Mouse (Mus musculus) kidney, embryonic 16.5 days (tissue): ENCODE results near the gene Nmnat2. TPM values are rescaled to one million over a fixed set of nuclear protein-coding genes. Genes with fewer than 3 reads are reported as not detected.
A peak's percentile ranks its signal among the peaks of the same experiment; 100 is the strongest.

Experiments
- ATAC-seq: fragments of 200-750 bp; cut with Nextera tagmentation; 2 replicates; pipeline ENCODE4 v1.8.0; 2017; ENCODE audit warnings: moderate TSS enrichment; ENCODE audit not compliant: low FRiP score, low TSS enrichment
- H3K27ac ChIP-seq: fragments of 300-500 bp; sonication (generic); 2 replicates; pipeline ENCODE4 v1.5.1; 2014; ENCODE audit warnings: low read length
- H3K27me3 ChIP-seq: fragments of 300-500 bp; sonication (generic); 2 replicates; pipeline ENCODE4 v1.6.1; 2014; ENCODE audit warnings: low read length, control low read depth, mixed read lengths; ENCODE audit not compliant: insufficient read depth
- H3K36me3 ChIP-seq: fragments of 300-500 bp; sonication (generic); 2 replicates; pipeline ENCODE4 v1.6.1; 2014; ENCODE audit warnings: low read length, control low read depth, mixed read lengths; ENCODE audit not compliant: insufficient read depth
- H3K4me1 ChIP-seq: fragments of 300-500 bp; sonication (generic); 2 replicates; pipeline ENCODE4 v1.6.1; 2014; ENCODE audit warnings: low read length, control low read depth, mixed read lengths; ENCODE audit not compliant: insufficient read depth
- H3K4me2 ChIP-seq: fragments of 300-500 bp; sonication (generic); replicated peaks from 2 replicates; pipeline ENCODE4 v1.6.1; 2014; ENCODE audit warnings: low read depth, low read length
- H3K4me3 ChIP-seq: fragments of 300-500 bp; sonication (generic); 2 replicates; pipeline ENCODE4 v1.5.1; 2014; ENCODE audit warnings: mild to moderate bottlenecking, low read length
- H3K9ac ChIP-seq: fragments of 300-500 bp; sonication (generic); replicated peaks from 2 replicates; pipeline ENCODE4 v1.6.1; 2014; ENCODE audit warnings: low read length
- H3K9me3 ChIP-seq: fragments of 300-500 bp; sonication (generic); 2 replicates; pipeline ENCODE4 v1.6.1; 2016; ENCODE audit warnings: low read length, control low read depth
- WGBS: fragments of 180-500 bp; shearing (Covaris S2); extraction: QIAGEN DNeasy Blood & Tissue Kit; methylation state at CpG from one replicate; pipeline ENCODE4 v1.1.7; 2014; 5-methylcytosine and 5-hydroxymethylcytosine counted together
- polyA plus RNA-seq: library from polyadenylated mRNA; unstranded; fragments of >200 nt; fragmentation: Nextera tagmentation; extraction: Ambion mirVana; gene quantifications from 2 replicates; pipeline ENCODE4 v1.2.1, GENCODE M21; 2015

Nmnat2 gene
- polyA plus RNA-seq, 1 experiment from 2014 or later, result 0.86 TPM

DNA sequence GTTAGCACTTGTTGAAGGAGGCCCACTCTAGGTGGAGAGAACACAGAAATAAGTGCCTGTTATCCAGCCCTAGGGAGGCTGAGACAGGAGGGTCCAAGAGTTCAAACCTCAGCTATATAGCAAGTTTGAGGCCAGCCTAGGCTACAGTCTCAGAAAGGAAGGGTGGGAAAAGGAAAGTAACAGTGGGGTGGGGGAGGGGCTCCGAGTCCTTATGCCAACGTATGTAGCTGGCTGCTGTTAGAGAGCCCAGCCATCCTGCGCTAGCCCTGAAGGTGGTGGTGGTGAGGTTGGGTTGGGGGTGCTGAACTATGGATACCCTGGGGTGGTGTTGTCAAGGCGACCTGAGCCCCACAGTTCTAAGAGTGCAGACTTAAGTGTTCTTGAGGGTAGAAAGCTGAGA lies 138.8 kb downstream of the Nmnat2 start:
- Histone ChIP-seq H3K4me2 (no peak overlapping the region), H3K27me3 (no peaks in the 10 kb centered on the region), H3K27ac (no peak overlapping the region), H3K9me3 (no peaks in the 10 kb centered on the region), H3K36me3 (no peaks in the 10 kb centered on the region), H3K4me1 (peaks cover 14% of the 10 kb centered on the region; the same call in 1 of the 2 replicates), H3K4me3 (no peak overlapping the region), H3K9ac (no peak overlapping the region)
- WGBS, result 80% methylated on average over 4 of the region's 4 CpGs
- ATAC-seq, result no peak

GRCm38 (mm10) chr1:153094226-153095076 lies 139.7 kb downstream of the Nmnat2 start:
- Histone ChIP-seq H3K9ac (no peak overlapping the region), H3K27ac (no peak overlapping the region), H3K4me3 (no peak overlapping the region), H3K27me3 (no peaks in the 10 kb centered on the region), H3K9me3 (no peaks in the 10 kb centered on the region), H3K4me2 (no peak overlapping the region), H3K4me1 (peaks cover 14% of the 10 kb centered on the region; the same call in 1 of the 2 replicates), H3K36me3 (no peaks in the 10 kb centered on the region)
- 44% methylated on average over 12 of the region's 12 CpGs for WGBS
- no peak for ATAC-seq

- H3K27me3 ChIP-seq, result no peaks in the 10 kb centered on the region
- no peaks in the 10 kb centered on the region for H3K36me3 ChIP-seq
- no peaks in the 10 kb centered on the region for H3K9me3 ChIP-seq
- H3K4me2 ChIP-seq, result no peak overlapping the region
- ATAC-seq, result no peak
- no peak overlapping the region for H3K9ac ChIP-seq
- H3K27ac ChIP-seq, result 0 out of 2 replicates have a peak overlapping the region, but pooled peaks have one; percentile 16
- H3K4me1 ChIP-seq, result peaks cover 15% of the 10 kb centered on the region
- 67% methylated on average over 6 of the region's 6 CpGs for WGBS
- no peak overlapping the region for H3K4me3 ChIP-seq
Observed at GRCm38 (mm10) chr1:153095328-153095727, 140.5 kb downstream of the Nmnat2 start.

- peaks cover 22% of the 10 kb centered on the region for H3K4me1 ChIP-seq
- no peaks in the 10 kb centered on the region for H3K9me3 ChIP-seq
- ATAC-seq, result peak; percentile 50; the same call in 1 of the 2 replicates
- peak overlapping the region; percentile 45 for H3K27ac ChIP-seq
- H3K4me3 ChIP-seq, result no peak overlapping the region
- WGBS, result 16% methylated on average over 16 of the region's 16 CpGs
- H3K36me3 ChIP-seq, result no peaks in the 10 kb centered on the region
- no peak overlapping the region for H3K9ac ChIP-seq
- no peak overlapping the region for H3K4me2 ChIP-seq
- H3K27me3 ChIP-seq, result no peaks in the 10 kb centered on the region
Observed at GRCm38 (mm10) chr1:153095826-153096727, 141.3 kb downstream of the Nmnat2 start.

DNA sequence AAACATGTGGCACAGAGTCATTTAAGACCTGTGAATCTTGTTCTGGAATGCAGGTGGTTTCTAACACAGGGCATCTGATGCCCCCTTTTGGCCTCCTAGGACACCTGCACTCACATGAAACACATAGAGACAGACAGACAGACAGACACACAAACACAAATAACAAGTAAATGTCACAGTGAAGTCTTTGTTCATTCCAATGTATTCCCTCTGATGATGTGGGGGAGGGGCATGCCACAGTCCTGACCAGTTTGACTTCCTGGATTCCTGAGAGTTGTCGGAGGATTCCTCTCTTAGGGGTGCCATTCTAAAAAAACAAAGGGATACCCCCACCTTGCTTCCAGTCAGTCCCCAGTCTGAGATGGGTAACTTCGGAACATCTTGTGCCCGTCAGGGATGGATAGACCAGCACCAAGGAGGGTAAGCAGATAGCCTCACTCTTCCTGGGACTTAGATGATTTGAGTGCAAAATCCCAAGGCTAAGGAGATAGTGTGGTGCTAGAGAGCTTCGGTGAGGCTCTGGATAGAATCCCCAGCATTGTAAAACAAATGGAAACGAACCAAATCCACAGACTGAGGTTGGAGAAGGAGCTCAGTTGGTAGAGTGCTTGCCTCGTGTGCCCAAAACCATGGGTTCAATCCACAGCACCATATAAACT lies 142.4 kb downstream of the Nmnat2 start:
- no peak overlapping the region for H3K4me2 ChIP-seq
- no peak overlapping the region for H3K4me3 ChIP-seq
- no peak overlapping the region for H3K9ac ChIP-seq
- no peaks in the 10 kb centered on the region for H3K9me3 ChIP-seq
- peak overlapping the region; percentile 48 for H3K27ac ChIP-seq
- H3K36me3 ChIP-seq, result no peaks in the 10 kb centered on the region
- no peak for ATAC-seq
- H3K27me3 ChIP-seq, result no peaks in the 10 kb centered on the region
- peaks cover 20% of the 10 kb centered on the region for H3K4me1 ChIP-seq
- 90% methylated on average over 6 of the region's 6 CpGs for WGBS

- H3K4me3 ChIP-seq, result no peak overlapping the region
Observed at GRCm38 (mm10) chr1:153098586-153098985, 143.8 kb downstream of the Nmnat2 start.

GRCm38 (mm10) chr1:153100912-153101311 lies 146.1 kb downstream of the Nmnat2 start:
- H3K9me3 ChIP-seq, result no peaks in the 10 kb centered on the region
- H3K36me3 ChIP-seq, result no peaks in the 10 kb centered on the region
- ATAC-seq, result peak; percentile 28; the same call in 1 of the 2 replicates
- H3K27me3 ChIP-seq, result no peaks in the 10 kb centered on the region
- H3K9ac ChIP-seq, result no peak overlapping the region; the same call in none of the 2 replicates
- no peak overlapping the region for H3K4me3 ChIP-seq
- WGBS, result 33% methylated on average over 9 of the region's 9 CpGs
- peak overlapping the region; percentile 80 for H3K27ac ChIP-seq
- peaks cover 20% of the 10 kb centered on the region for H3K4me1 ChIP-seq
- H3K4me2 ChIP-seq, result no peak overlapping the region

More at GRCm38 (mm10) chr1:153098586-153098985, 143.8 kb downstream of the Nmnat2 start:
- no peak overlapping the region for H3K27ac ChIP-seq
- H3K4me1 ChIP-seq, result peaks cover 17% of the 10 kb centered on the region
- no peaks in the 10 kb centered on the region for H3K27me3 ChIP-seq
- no peak overlapping the region for H3K9ac ChIP-seq
- no peak for ATAC-seq
- WGBS, result 51% methylated on average over 11 of the region's 11 CpGs
- no peak overlapping the region for H3K4me2 ChIP-seq
- no peaks in the 10 kb centered on the region for H3K36me3 ChIP-seq
- no peaks in the 10 kb centered on the region for H3K9me3 ChIP-seq

DNA sequence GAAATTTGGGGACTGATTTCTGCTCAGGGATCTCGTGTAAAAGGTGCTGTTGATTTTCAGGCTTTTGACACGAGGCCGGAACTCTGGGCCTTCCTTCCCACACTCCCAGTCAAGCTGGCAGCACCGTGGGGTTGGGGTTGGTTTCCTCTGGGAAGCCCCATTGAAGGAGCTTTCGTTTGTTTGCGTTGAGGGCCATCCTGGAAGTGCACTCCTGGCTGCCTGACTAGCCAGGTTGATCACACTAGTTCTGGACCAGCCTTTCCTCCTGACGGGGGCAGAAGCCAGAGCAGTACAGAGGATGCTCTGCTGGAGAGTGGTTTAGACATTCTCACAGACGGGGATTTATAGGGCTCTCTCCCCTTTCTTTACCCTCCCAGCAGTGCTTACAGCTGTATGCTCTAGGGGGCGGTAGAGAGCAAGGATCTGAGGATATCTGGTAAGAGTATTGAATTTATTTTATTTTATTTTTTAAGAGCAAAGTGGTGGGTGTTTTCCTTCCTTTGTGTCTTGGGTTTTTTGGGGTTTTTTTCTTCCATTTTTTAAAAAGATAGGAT lies 146.6 kb downstream of the Nmnat2 start:
- Histone ChIP-seq H3K9me3 (no peaks in the 10 kb centered on the region), H3K4me2 (no peak overlapping the region), H3K27me3 (no peaks in the 10 kb centered on the region), H3K9ac (no peak overlapping the region; the same call in none of the 2 replicates), H3K4me3 (no peak overlapping the region), H3K27ac (peak overlapping the region; percentile 80), H3K36me3 (no peaks in the 10 kb centered on the region), H3K4me1 (peaks cover 20% of the 10 kb centered on the region)
- 29% methylated on average over 9 of the region's 9 CpGs for WGBS
- no peak for ATAC-seq
